Comparison of ENCODE assay signal across 9 mouse cellular contexts in genomic region chr8:23344161-23344560, GRCm38 (mm10).
DNase-seq lines count a peak whose midpoint lies in the region; ATAC-seq and TF ChIP-seq lines count a peak whose summit lies in the region.
"Had no signal": no experiment of that assay in that cellular context is flagged by ENCODE, and none has a peak within 500 bp of the region (broad histone marks: within the 10 kb centered on the region; RNA-seq: fewer than 3 reads in every experiment).

No protein-coding gene starts in this region.

- DNase-seq in kidney, adult 18-20 months, result peak; percentile 22
- no peak for DNase-seq in kidney, adult 11 months
- peak; percentile 68 for DNase-seq in 3T3-L1 (ENCODE audit: low read depth, low spot score)
- DNase-seq in embryo, embryonic 10.5 days (ENCODE audit: low spot score), result peak; percentile 84
- no peak for DNase-seq in liver, postnatal 0 days

- H3K4me2 ChIP-seq in liver, postnatal 0 days (ENCODE audit: low read depth, low read length), result no peak overlapping the region
- H3K4me2 ChIP-seq: embryonic facial prominence, embryonic 13.5 days; neural tube, embryonic 12.5 days had no signal

- no peak overlapping the region for H3K9ac ChIP-seq in liver, postnatal 0 days (replicated peaks)
- H3K9ac ChIP-seq: embryonic facial prominence, embryonic 13.5 days; neural tube, embryonic 12.5 days had no signal

- TF ChIP-seq EP300 in liver, postnatal 0 days (IDR thresholded peaks at IDR 0.05; ENCODE audit: low read depth), result no peak

- H3K4me3 ChIP-seq in E14TG2a.4 (replicated peaks; ENCODE audit: low read length), result no peak overlapping the region
- no peak overlapping the region for H3K4me3 ChIP-seq in liver, postnatal 0 days (ENCODE audit: low read depth, low read length)
- H3K4me3 ChIP-seq: embryonic facial prominence, embryonic 13.5 days; neural tube, embryonic 12.5 days had no signal

- whole genome bisulfite sequencing in liver, postnatal 0 days (ENCODE audit: insufficient replicate concordance), result 27% methylated on average over 4 of the region's 4 CpGs

- H3K27me3 ChIP-seq in E14TG2a.4 (ENCODE audit: insufficient read depth, low read length), result no peaks in the 10 kb centered on the region
- H3K27me3 ChIP-seq in liver, postnatal 0 days (ENCODE audit: insufficient read depth, low read length), result no peaks in the 10 kb centered on the region
- H3K27me3 ChIP-seq: embryonic facial prominence, embryonic 13.5 days; neural tube, embryonic 12.5 days had no signal

- H3K36me3 ChIP-seq in E14TG2a.4 (ENCODE audit: insufficient read depth, low read length), result no peaks in the 10 kb centered on the region
- no peaks in the 10 kb centered on the region for H3K36me3 ChIP-seq in liver, postnatal 0 days (replicated peaks; ENCODE audit: insufficient read depth, low read length)
- H3K36me3 ChIP-seq: embryonic facial prominence, embryonic 13.5 days; neural tube, embryonic 12.5 days had no signal

- H3K4me1 ChIP-seq in E14TG2a.4 (replicated peaks; ENCODE audit: low read depth, low read length), result no peaks in the 10 kb centered on the region
- no peaks in the 10 kb centered on the region for H3K4me1 ChIP-seq in liver, postnatal 0 days (ENCODE audit: insufficient read depth)
- H3K4me1 ChIP-seq: embryonic facial prominence, embryonic 13.5 days; neural tube, embryonic 12.5 days had no signal

- H3K9me3 ChIP-seq in E14TG2a.4 (ENCODE audit: low read length), result peaks cover 5% of the 10 kb centered on the region
- peaks cover 6% of the 10 kb centered on the region for H3K9me3 ChIP-seq in liver, postnatal 0 days (ENCODE audit: low read length)
- H3K9me3 ChIP-seq: neural tube, embryonic 12.5 days had no signal

- no peak overlapping the region for H3K27ac ChIP-seq in liver, postnatal 0 days (ENCODE audit: low read depth)
- H3K27ac ChIP-seq: embryonic facial prominence, embryonic 13.5 days; neural tube, embryonic 12.5 days had no signal

- no peak for ATAC-seq in liver, postnatal 0 days
- ATAC-seq in erythroblast, adult 5-6 weeks (replicated peaks; ENCODE audit: low FRiP score, poor library complexity, severe bottlenecking), result no peak

- TF ChIP-seq CTCF in E14TG2a.4 (conservative IDR thresholded peaks at IDR 0.05; ENCODE audit: low read length), result peak; percentile 49
- TF ChIP-seq CTCF in liver, postnatal 0 days (IDR thresholded peaks at IDR 0.05; ENCODE audit: low read depth), result peak; percentile 60

Comparison
In these comparisons a context has a peak if more than half of its experiments do, and no peak if none do; other contexts are left out.
1. DNase-seq: peak in kidney, adult 18-20 months (single experiment), 3T3-L1 (single experiment) and embryo, embryonic 10.5 days (single experiment); none in kidney, adult 11 months (single experiment) and liver, postnatal 0 days (single experiment).